Mouse (Mus musculus): Measurements from ENCODE around the gene Popdc2.

Gene Popdc2

DNA sequence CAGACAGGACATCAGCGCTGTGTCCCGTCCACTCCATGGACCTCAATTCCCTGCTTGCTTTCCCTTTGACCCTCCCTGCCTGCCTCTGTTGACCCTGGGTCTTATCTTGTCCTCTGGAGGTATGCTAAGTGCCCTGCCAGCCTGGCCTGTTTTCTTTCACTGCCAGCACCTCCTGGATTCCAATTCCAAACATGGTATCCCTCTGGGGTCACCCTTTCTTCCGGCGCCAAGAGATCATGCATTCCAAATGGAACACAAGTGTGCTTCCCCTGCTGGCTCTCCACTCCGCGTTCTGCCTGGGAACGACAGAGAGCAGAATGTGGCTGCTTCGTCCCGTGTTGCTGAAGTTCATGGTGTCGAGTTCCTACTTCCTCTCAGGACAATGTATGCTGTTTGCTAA, at the start of gene Popdc2:
Gene Popdc2, plus strand, starts transcription at position 277 of the 400 bp plus-strand sequence.
- WGBS = 74% methylated on average over 10 of the region's 10 CpGs

DNA sequence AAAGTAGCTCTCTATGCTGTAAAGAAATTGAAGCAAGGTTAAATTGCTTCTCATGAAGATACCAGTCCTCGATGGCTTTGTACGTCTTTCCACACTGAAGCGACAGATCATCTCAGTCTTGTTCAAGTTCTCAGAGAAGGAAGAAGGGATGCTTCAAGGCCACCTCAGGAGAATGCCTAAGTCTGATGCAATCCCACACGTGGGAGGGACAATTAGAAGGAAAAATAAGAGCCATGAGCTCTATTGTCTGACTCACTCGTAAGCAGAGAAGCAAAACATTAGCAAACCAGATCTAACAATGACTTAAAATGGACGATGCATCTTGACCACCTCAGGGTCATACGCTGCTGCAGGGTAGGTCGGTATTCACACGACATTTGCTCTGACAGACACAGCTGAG, 43.5 kb upstream of the Popdc2 start:
- 74% methylated on average over 9 of the region's 9 CpGs for WGBS

GRCm38 (mm10) chr16:38319087-38319486, 42.9 kb upstream of the Popdc2 start:
- 95% methylated on average over 4 of the region's 4 CpGs for WGBS

GRCm38 (mm10) chr16:38321452-38321935, 40.5 kb upstream of the Popdc2 start:
- 31% methylated on average over 17 of the region's 17 CpGs for WGBS

DNA sequence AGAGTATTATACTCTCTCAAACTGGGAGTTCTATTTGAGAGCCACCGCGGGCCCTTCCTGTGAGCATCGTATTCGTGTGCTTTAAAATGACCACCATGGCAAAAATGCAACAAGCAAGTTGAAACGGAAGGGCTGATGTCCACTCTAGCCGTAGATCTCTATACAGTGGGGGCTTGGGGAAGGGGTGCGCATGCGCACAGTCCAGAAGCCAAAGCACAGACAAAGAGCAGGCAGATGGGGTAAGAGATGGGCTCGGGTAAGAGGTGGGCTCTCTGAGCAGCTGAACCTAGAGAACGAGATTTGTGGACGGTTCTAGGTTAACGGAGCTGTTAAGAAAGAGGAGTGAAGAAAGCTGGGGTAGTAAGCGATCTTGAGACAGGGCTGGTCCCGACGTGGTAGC, 37.7 kb upstream of the Popdc2 start:
- 96% methylated on average over 15 of the region's 15 CpGs for WGBS

GRCm38 (mm10) chr16:38326778-38327397, 35.1 kb upstream of the Popdc2 start:
- WGBS = 82% methylated on average over 11 of the region's 11 CpGs

- WGBS = 88% methylated on average over 3 of the region's 3 CpGs
These were observed 32.7 kb upstream of the Popdc2 start for GRCm38 (mm10) chr16:38329340-38329739.

DNA sequence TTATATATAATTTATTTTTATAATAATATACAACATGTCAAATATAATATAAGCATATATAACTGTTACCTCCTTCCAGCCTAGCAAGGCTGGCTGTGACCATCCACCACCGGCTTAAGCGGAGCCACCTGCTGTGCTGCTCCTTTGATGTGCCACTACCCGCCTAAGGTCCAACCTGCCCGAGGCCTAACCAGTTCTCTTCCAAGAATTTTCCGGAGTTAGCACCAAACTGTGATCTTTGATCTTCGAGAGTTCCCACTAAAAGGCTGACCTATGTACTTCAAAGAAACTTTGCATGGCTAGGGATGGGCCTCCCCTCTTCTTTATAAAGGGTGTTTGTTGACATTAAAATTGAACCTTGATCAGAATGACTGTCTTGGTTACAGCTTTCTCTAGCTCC, 27.6 kb upstream of the Popdc2 start:
- 58% methylated on average over 6 of the region's 6 CpGs for WGBS

DNA sequence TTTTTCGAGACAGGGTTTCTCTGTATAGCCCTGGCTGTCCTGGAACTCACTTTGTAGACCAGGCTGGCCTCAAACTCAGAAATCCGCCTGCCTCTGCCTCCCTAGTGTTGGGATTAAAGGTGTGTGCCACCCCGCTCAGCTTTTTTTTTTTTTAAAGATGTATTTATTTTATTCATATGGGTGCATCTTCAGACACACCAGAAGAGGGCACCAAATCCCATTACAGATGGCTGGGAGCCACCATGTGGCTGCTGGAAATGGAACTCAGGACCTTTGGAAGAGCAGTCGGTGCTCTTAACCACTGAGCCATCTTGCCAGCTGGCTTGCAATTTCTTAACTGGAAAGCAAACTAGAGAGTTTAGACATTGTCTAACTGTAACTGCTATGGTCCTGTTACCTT, 23.9 kb upstream of the Popdc2 start:
- WGBS = 79% methylated on average over 4 of the region's 4 CpGs

DNA sequence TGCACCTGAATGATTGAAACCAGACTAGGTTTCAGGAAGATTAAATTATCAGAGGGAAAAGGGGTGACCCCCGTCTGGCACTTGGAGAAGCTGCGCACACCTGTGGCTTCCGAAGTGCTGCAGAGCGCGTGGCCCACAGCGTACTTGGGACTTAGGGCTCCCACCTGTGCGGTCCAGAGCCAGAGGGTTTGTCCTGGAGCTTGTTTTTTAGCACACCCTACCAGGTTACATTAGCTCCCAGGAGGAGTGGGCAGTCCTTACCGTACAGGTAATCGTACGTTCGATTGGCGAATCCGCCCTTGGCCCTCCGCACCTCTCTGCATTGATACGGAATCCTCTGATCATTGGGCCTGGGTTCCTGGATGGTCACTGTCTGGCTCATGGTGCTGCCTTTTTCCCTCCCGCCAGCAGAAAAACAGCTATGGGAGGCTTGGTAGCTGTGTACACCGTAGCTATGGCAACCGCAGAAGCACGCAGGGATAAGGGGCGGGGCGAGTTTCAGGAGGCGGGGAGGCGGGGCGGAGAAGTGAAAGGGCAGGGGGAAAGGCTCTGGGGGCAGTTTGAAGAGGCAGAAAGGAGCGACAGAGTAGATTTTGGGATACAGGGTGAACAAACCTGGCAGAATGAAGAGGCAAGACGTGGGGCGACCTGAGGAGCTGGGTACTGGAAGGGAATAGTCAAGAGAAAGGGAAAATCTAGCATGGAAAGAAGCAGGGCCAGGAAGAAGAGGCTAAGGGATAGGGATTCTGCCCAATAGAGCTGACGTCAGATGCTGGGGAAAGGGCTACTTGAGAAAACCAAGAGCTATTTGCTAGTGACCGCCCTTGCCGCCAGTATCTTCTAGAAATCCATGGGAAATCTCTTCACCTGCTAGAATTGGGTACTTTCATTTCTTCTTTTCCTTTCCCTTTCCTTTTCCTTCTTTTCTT, 20.3 kb upstream of the Popdc2 start, which contains the start of gene Maats1:
Gene Maats1, minus strand, starts transcription at position 748 of the 929 bp plus-strand sequence.
- WGBS = 11% methylated on average over 30 of the region's 30 CpGs

- WGBS = 91% methylated on average over 3 of the region's 3 CpGs
These were observed 16.9 kb upstream of the Popdc2 start for GRCm38 (mm10) chr16:38344941-38345725.

DNA sequence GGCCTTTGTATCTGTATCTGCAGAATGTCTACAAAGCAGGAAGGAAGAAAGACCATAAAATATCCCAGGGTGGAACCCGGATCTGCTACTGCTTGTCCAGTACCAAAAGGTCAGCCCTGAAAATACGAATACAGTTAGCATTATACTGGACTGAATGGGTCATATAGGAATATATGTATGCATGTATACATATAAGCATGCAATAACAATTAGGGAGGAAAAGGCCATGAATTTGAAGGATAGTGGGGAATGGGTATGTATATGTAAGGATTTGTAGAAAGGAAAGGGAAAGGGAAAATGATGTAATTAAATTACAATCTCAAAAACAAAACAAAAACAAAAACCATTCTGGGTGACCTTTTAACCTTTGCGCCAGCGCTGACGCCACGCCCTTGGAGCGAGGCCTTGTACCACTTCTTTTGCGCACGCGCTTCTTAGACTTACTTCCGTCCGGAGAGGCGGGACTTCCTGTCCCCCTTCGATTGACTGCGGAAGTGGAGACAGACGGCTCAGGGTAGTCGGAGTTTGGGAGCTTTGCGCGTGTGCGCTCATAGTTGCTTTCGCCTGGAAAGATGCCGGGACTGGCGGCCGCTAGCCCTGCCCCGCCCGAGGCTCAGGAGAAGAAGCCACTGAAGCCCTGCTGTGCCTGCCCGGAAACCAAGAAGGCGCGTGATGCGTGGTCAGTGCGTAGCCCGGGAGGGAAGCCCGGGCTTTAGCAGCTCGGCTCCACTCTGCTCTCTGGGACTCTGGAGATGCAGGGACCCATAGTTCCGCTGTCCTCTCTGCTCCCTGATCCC, 15.3 kb upstream of the Popdc2 start, which contains the start of the genes Cox17 and Gm21987:
Gene Cox17, plus strand, starts transcription at position 463 of the 797 bp plus-strand sequence.
Gene Gm21987, plus strand, starts transcription at position 512 of the 797 bp plus-strand sequence.
- 3% methylated on average over 35 of the region's 35 CpGs for WGBS

DNA sequence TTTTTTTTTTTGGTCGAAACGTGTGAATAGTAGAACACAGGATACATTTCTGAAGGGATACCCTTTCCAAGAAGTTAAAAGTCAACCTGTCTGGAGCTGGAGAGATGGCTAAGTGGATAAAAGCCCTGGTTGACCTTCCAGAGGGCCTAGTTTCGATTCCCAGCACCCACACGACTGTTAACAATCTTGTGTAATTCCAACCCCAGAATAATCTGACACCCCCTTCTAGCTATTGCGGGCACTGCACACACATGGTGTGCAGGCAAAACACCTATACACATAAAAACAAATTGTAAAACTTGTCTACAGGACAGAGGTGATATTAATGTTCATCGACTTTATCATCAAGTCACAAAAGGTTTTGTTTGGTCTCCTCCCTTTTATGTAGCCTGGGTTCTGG, 14.4 kb upstream of the Popdc2 start:
- 56% methylated on average over 6 of the region's 6 CpGs for WGBS

- 80% methylated on average over 9 of the region's 9 CpGs for WGBS
These were observed 13.7 kb upstream of the Popdc2 start for GRCm38 (mm10) chr16:38348217-38348761.

DNA sequence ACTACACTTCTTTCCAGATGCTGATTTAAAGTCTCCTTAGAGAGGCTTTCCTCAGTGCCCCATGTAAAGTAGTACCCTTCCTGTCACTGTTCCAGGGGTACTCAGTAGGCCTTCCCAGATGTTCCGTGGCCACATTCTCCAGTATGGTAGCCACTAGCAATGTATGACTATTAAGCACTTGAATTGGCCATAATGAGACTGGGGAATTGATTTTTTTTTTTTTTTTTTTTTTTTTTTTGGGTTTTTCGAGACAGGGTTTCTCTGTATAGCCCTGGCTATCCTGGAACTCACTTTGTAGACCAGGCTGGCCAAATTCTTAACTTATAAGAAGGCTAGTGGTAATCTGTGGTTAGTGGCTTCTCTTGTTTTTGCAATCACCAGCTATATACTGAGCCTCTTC, 12.1 kb upstream of the Popdc2 start:
- WGBS = 98% methylated on average over 2 of the region's 2 CpGs

DNA sequence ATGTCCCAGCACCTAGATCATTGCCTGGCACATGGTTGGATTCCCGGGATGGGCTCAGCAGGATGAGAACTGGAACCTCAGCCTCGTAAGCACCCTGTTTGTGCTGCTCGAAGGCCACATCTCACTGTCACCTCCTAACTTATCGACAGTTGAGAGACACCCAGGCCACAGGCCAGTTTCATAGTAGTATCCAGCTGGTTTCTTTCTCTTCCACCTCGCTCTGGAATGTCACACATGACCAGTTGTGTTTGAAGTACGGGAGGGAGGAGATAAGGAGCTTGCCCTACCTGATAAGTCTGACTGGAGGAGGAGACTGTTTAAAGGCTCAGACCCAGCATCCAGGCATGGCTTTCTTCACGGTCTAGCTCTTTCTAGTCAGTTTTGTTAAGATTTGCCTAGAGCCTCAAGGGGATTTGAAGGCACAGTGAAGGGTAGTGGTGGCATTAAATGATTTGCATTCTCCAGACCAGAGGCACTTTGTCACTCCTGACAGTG, 11.6 kb upstream of the Popdc2 start:
- 92% methylated on average over 7 of the region's 7 CpGs for WGBS

- WGBS = 73% methylated on average over 6 of the region's 6 CpGs
These were observed 11.1 kb upstream of the Popdc2 start for GRCm38 (mm10) chr16:38350939-38351338.

- 53% methylated on average over 7 of the region's 7 CpGs for WGBS
These were observed 10.0 kb upstream of the Popdc2 start for GRCm38 (mm10) chr16:38352031-38352430.

DNA sequence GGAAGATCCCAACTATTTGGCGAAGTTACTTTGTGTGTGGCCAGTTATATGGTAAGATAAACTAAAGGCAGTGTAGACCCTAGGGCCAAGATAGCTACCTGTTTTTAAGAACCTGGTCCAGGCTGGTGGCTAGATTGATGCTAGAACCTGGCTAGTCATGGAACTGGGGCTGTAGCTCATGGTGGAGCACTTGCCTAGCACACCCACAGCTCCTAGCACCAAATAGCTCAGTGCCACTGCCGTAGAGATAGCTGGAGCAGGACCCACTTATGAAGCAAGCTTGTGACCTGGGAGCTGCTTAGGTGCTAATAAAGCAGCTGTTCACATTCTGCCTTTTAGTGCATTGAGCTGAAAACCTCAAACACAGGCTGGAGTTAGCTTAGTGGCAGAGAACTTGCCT, 8.4 kb upstream of the Popdc2 start:
- 97% methylated on average over 2 of the region's 2 CpGs for WGBS

GRCm38 (mm10) chr16:38354185-38354913, 7.7 kb upstream of the Popdc2 start:
- 88% methylated on average over 5 of the region's 5 CpGs for WGBS
